ENCODE assay signal across 26 mouse cellular contexts in the genomic region with DNA sequence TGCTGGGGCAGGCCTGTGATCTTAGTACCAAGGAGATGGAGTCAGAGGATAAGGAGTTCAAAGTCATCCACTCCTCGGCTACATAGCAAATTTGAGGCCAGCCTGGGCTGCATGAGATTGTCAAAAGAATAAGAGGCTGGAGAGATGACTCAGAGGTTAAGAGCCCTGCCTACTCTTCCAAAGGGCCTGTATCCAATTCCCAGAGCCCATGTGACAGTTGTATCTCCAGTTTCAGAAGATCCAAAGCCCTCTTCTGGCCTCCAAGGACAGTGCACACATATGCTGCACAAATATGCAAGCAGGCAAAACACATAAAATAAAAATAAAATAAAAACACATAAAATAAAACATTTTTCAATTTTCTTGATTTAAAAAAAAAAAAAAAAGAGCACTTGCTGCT. TPM values are rescaled to one million over a fixed set of nuclear protein-coding genes. Genes with fewer than 3 reads are reported as not detected.
DNase-seq lines count a peak whose midpoint lies in the region; ATAC-seq and TF ChIP-seq lines count a peak whose summit lies in the region.
"Had no signal": no experiment of that assay in that cellular context is flagged by ENCODE, and none has a peak within 500 bp of the region (broad histone marks: within the 10 kb centered on the region; RNA-seq: fewer than 3 reads in every experiment).

No protein-coding gene starts in this region.

- H3K4me1 ChIP-seq in intestine, postnatal 0 days (replicated peaks; ENCODE audit: control insufficient read depth, insufficient read depth, low read length): no peaks in the 10 kb centered on the region
- H3K4me1 ChIP-seq in intestine, embryonic 16.5 days (ENCODE audit: control insufficient read depth, insufficient read depth, low read length): no peaks in the 10 kb centered on the region
- no peaks in the 10 kb centered on the region for H3K4me1 ChIP-seq in forebrain, embryonic 15.5 days
- H3K4me1 ChIP-seq: forebrain, embryonic 12.5 days had no signal

- H3ac ChIP-seq in C2C12 (ENCODE audit: control insufficient read depth, insufficient read length, low read depth): no peak overlapping the region
- no peak overlapping the region for H3ac ChIP-seq in myocyte (ENCODE audit: control insufficient read depth, insufficient read length)

- H3K79me3 ChIP-seq in C2C12 (ENCODE audit: low read depth): no peaks in the 10 kb centered on the region

- H3K4me3 ChIP-seq in intestine, postnatal 0 days (ENCODE audit: low read depth, low read length): no peak overlapping the region
- no peak overlapping the region for H3K4me3 ChIP-seq in intestine, embryonic 16.5 days (ENCODE audit: low read length)
- H3K4me3 ChIP-seq in C2C12 (ENCODE audit: insufficient read depth, poor library complexity, severe bottlenecking) (no peak overlapping the region), myocyte (no peak overlapping the region)
- no peak overlapping the region for H3K4me3 ChIP-seq in forebrain, embryonic 15.5 days
- H3K4me3 ChIP-seq: embryonic facial prominence, embryonic 13.5 days; embryonic facial prominence, embryonic 15.5 days; erythroblast, embryonic 14.5 days; forebrain, embryonic 10.5 days; forebrain, embryonic 12.5 days had no signal

- H3K79me2 ChIP-seq in C2C12 (ENCODE audit: control insufficient read depth, insufficient read depth): no peaks in the 10 kb centered on the region
- H3K79me2 ChIP-seq in myocyte (ENCODE audit: control insufficient read depth, insufficient read depth): no peaks in the 10 kb centered on the region

- no peak overlapping the region for H3K27ac ChIP-seq in intestine, postnatal 0 days (ENCODE audit: low read depth, low read length)
- no peak overlapping the region for H3K27ac ChIP-seq in intestine, embryonic 16.5 days (ENCODE audit: low read length)
- no peak overlapping the region for H3K27ac ChIP-seq in forebrain, embryonic 15.5 days (replicated peaks)
- H3K27ac ChIP-seq: embryonic facial prominence, embryonic 13.5 days; embryonic facial prominence, embryonic 15.5 days; forebrain, embryonic 10.5 days; forebrain, embryonic 12.5 days had no signal

- DNase-seq in Patski (ENCODE audit: low read depth, low spot score) (no peak), MN1 (ENCODE audit: low spot score) (no peak)
- DNase-seq in cerebellum, postnatal 10 days: no peak
- DNase-seq: adrenal gland, adult 2 months; adrenal gland, postnatal 10 days; adrenal gland, postnatal 25 days; B cell, adult 2 months; cerebellum, adult 11-12 months; cerebellum, adult 2 months; cerebellum, adult 9-10 months; cerebellum, postnatal 14 days; cerebellum, postnatal 36 days; embryo, embryonic 11 days; forebrain, postnatal 0 days had no signal

- POLR2A ChIA-PET in Patski (lab: Charles Lee): no interaction called here

- no peak overlapping the region for H3K4me2 ChIP-seq in intestine, postnatal 0 days (replicated peaks; ENCODE audit: low read depth)
- H3K4me2 ChIP-seq in intestine, embryonic 16.5 days (ENCODE audit: low read depth, low read length): no peak overlapping the region
- no peak overlapping the region for H3K4me2 ChIP-seq in myocyte (ENCODE audit: low read depth)
- H3K4me2 ChIP-seq in forebrain, embryonic 15.5 days (replicated peaks): no peak overlapping the region
- H3K4me2 ChIP-seq: embryonic facial prominence, embryonic 13.5 days; embryonic facial prominence, embryonic 15.5 days; forebrain, embryonic 12.5 days had no signal

- no peak for TF ChIP-seq POLR2A in myocyte (IDR thresholded peaks at IDR 0.05; ENCODE audit: insufficient read length, low read depth)

- peak; percentile 84 for ATAC-seq in intestine, postnatal 0 days
- no peak for ATAC-seq in intestine, embryonic 16.5 days
- ATAC-seq in Patski: no peak
- no peak for ATAC-seq in forebrain, embryonic 15.5 days (replicated peaks)
- ATAC-seq: activated CD4-positive, CD25-positive, alpha-beta regulatory T cell, adult 4 months; forebrain, embryonic 14.5 days; forebrain, postnatal 0 days had no signal

- CTCF ChIA-PET in Patski (lab: Charles Lee): interaction anchor here (1.1 kb wide), 1 partner anchor 17 kb away, joined by 3 read pairs; no protein-coding TSS in a partner anchor

- no peaks in the 10 kb centered on the region for H3K36me3 ChIP-seq in intestine, postnatal 0 days (ENCODE audit: control insufficient read depth, insufficient read depth)
- no peaks in the 10 kb centered on the region for H3K36me3 ChIP-seq in intestine, embryonic 16.5 days (ENCODE audit: control insufficient read depth, insufficient read depth, low read length)
- H3K36me3 ChIP-seq in C2C12 (ENCODE audit: control insufficient read depth, insufficient read depth) (no peaks in the 10 kb centered on the region), myocyte (ENCODE audit: control insufficient read depth, insufficient read depth) (no peaks in the 10 kb centered on the region)
- H3K36me3 ChIP-seq in forebrain, embryonic 15.5 days: no peaks in the 10 kb centered on the region
- H3K36me3 ChIP-seq: embryonic facial prominence, embryonic 13.5 days; embryonic facial prominence, embryonic 15.5 days; forebrain, embryonic 10.5 days; forebrain, embryonic 12.5 days had no signal

- H3K27me3 ChIP-seq in intestine, postnatal 0 days (replicated peaks; ENCODE audit: control insufficient read depth, insufficient read depth, low read length): no peaks in the 10 kb centered on the region
- no peaks in the 10 kb centered on the region for H3K27me3 ChIP-seq in intestine, embryonic 16.5 days (replicated peaks; ENCODE audit: control insufficient read depth, insufficient read depth, low read length)
- H3K27me3 ChIP-seq in C2C12 (ENCODE audit: control insufficient read depth, insufficient read depth, insufficient read length): no peaks in the 10 kb centered on the region
- H3K27me3 ChIP-seq in Patski: no peaks in the 10 kb centered on the region
- H3K27me3 ChIP-seq in myocyte (ENCODE audit: control insufficient read depth, insufficient read depth, insufficient read length): no peaks in the 10 kb centered on the region
- H3K27me3 ChIP-seq in forebrain, embryonic 15.5 days: no peaks in the 10 kb centered on the region
- H3K27me3 ChIP-seq: embryonic facial prominence, embryonic 13.5 days; embryonic facial prominence, embryonic 15.5 days; forebrain, embryonic 12.5 days had no signal

- no peak overlapping the region for H3K9ac ChIP-seq in intestine, postnatal 0 days (ENCODE audit: low read depth, low read length)
- H3K9ac ChIP-seq in intestine, embryonic 16.5 days (ENCODE audit: low read depth, low read length): no peak overlapping the region
- no peak overlapping the region for H3K9ac ChIP-seq in forebrain, embryonic 15.5 days (replicated peaks)
- H3K9ac ChIP-seq: embryonic facial prominence, embryonic 13.5 days; embryonic facial prominence, embryonic 15.5 days; forebrain, embryonic 12.5 days; forebrain, postnatal 0 days had no signal

- in situ Hi-C loops in Patski (cut with MboI; ENCODE audit: low pct_unique_long_range_greater_than_20kb): no loop called here

- peak; percentile 16; the same call in 1 of the 2 replicates for TF ChIP-seq CTCF in intestine, postnatal 0 days (IDR thresholded peaks at IDR 0.05; ENCODE audit: low read depth)
- TF ChIP-seq CTCF in C2C12 (IDR thresholded peaks at IDR 0.05; ENCODE audit: control insufficient read depth, insufficient read depth, insufficient read length): no peak
- TF ChIP-seq CTCF in Patski (IDR thresholded peaks at IDR 0.05): peak; percentile 24

- 33% methylated on average over 1 of the region's 1 CpGs for WGBS in intestine, postnatal 0 days
- WGBS in intestine, embryonic 16.5 days: 62% methylated on average over 1 of the region's 1 CpGs
- WGBS in forebrain, embryonic 15.5 days: 100% methylated on average over 1 of the region's 1 CpGs

- no peaks in the 10 kb centered on the region for H3K9me3 ChIP-seq in intestine, postnatal 0 days (ENCODE audit: control insufficient read depth)
- H3K9me3 ChIP-seq in intestine, embryonic 16.5 days (ENCODE audit: control insufficient read depth, low read length): no peaks in the 10 kb centered on the region
- H3K9me3 ChIP-seq in forebrain, embryonic 15.5 days: no peaks in the 10 kb centered on the region
- H3K9me3 ChIP-seq: embryonic facial prominence, embryonic 13.5 days; embryonic facial prominence, embryonic 15.5 days; forebrain, embryonic 10.5 days; forebrain, embryonic 12.5 days had no signal

RNA-seq across cellular contexts. Expression of a gene that starts 16.2 kb away (rescaled TPM):
- polyA plus RNA-seq in intestine, postnatal 0 days (2015; fragmentation: Nextera tagmentation; extraction: Ambion mirVana): 1.4 and 1.7 TPM in 2 replicates
- polyA plus RNA-seq in intestine, embryonic 16.5 days (2015; fragmentation: Nextera tagmentation; extraction: Ambion mirVana): 1.1 and 1.3 TPM in 2 replicates
- polyA plus RNA-seq in C2C12 (2012; fragmentation: generic; extraction: Trizol) (0.27 TPM), Patski (2021) (0.06 TPM), myocyte (2012; fragmentation: generic; extraction: Trizol) (0.23 TPM)
- 0.40 and 0.71 TPM in 2 replicates for polyA plus RNA-seq in forebrain, embryonic 15.5 days (2015; fragmentation: Nextera tagmentation; extraction: Ambion mirVana)

RNA-seq across cellular contexts. Expression of a gene that starts 33.8 kb away (rescaled TPM):
- 15.7 and 16.7 TPM in 2 replicates for polyA plus RNA-seq in intestine, postnatal 0 days (2015; fragmentation: Nextera tagmentation; extraction: Ambion mirVana)
- polyA plus RNA-seq in intestine, embryonic 16.5 days (2015; fragmentation: Nextera tagmentation; extraction: Ambion mirVana): 20.5 and 20.7 TPM in 2 replicates
- polyA plus RNA-seq in C2C12 (2012; fragmentation: generic; extraction: Trizol): 103 TPM
- polyA plus RNA-seq in Patski (2021): 51.4 TPM
- polyA plus RNA-seq in myocyte (2012; fragmentation: generic; extraction: Trizol): 47.6 TPM
- polyA plus RNA-seq in forebrain, embryonic 15.5 days (2015; fragmentation: Nextera tagmentation; extraction: Ambion mirVana): 7.1 and 7.7 TPM in 2 replicates

RNA-seq across cellular contexts. Expression of a gene that starts 35.2 kb away (rescaled TPM):
- polyA plus RNA-seq in intestine, postnatal 0 days (2015; fragmentation: Nextera tagmentation; extraction: Ambion mirVana): 52.0 and 54.4 TPM in 2 replicates
- polyA plus RNA-seq in intestine, embryonic 16.5 days (2015; fragmentation: Nextera tagmentation; extraction: Ambion mirVana): 97.6 and 111 TPM in 2 replicates
- polyA plus RNA-seq in C2C12 (2012; fragmentation: generic; extraction: Trizol): 264 TPM
- 64.4 TPM for polyA plus RNA-seq in Patski (2021)
- polyA plus RNA-seq in myocyte (2012; fragmentation: generic; extraction: Trizol): 281 TPM
- 116 and 125 TPM in 2 replicates for polyA plus RNA-seq in forebrain, embryonic 15.5 days (2015; fragmentation: Nextera tagmentation; extraction: Ambion mirVana)

RNA-seq across cellular contexts. Expression of a gene that starts 35.6 kb away (rescaled TPM):
- 910 and 912 TPM in 2 replicates for polyA plus RNA-seq in intestine, postnatal 0 days (2015; fragmentation: Nextera tagmentation; extraction: Ambion mirVana)
- polyA plus RNA-seq in intestine, embryonic 16.5 days (2015; fragmentation: Nextera tagmentation; extraction: Ambion mirVana): 234 and 241 TPM in 2 replicates
- 270 TPM for polyA plus RNA-seq in C2C12 (2012; fragmentation: generic; extraction: Trizol)
- polyA plus RNA-seq in Patski (2021): 557 TPM
- polyA plus RNA-seq in myocyte (2012; fragmentation: generic; extraction: Trizol): 276 TPM
- polyA plus RNA-seq in forebrain, embryonic 15.5 days (2015; fragmentation: Nextera tagmentation; extraction: Ambion mirVana): 231 and 241 TPM in 2 replicates

RNA-seq across cellular contexts. Expression of a gene that starts 47.4 kb away (rescaled TPM):
- polyA plus RNA-seq in intestine, postnatal 0 days (2015; fragmentation: Nextera tagmentation; extraction: Ambion mirVana): 63.6 TPM in 2 replicates
- 41.7 and 47.7 TPM in 2 replicates for polyA plus RNA-seq in intestine, embryonic 16.5 days (2015; fragmentation: Nextera tagmentation; extraction: Ambion mirVana)
- polyA plus RNA-seq in C2C12 (2012; fragmentation: generic; extraction: Trizol) (43.2 TPM), Patski (2021) (96.1 TPM), myocyte (2012; fragmentation: generic; extraction: Trizol) (52.7 TPM)
- 20.3 and 21.2 TPM in 2 replicates for polyA plus RNA-seq in forebrain, embryonic 15.5 days (2015; fragmentation: Nextera tagmentation; extraction: Ambion mirVana)
